Mouse (Mus musculus): ENCODE measurements around the gene Klf3. TPM values are rescaled to one million over a fixed set of nuclear protein-coding genes. Genes with fewer than 3 reads are reported as not detected.
"Not testable (repeated sequence)": the region's sequence is repeated elsewhere in the genome, so short reads cannot be mapped to it uniquely, and the experiment has no call there.

The Klf3 gene
- total RNA-seq, 2 experiments from 2014 or later = 37.4 to 101 TPM

GRCm38 (mm10) chr5:64866331-64867050 lies 63.3 kb downstream of the Klf3 start:
- ATAC-seq (replicated peaks; ENCODE audit: low FRiP score, low TSS enrichment, poor library complexity, severe bottlenecking) = no peak

- no peak for ATAC-seq (replicated peaks; ENCODE audit: low FRiP score, low TSS enrichment, poor library complexity, severe bottlenecking)
These were observed 63.9 kb downstream of the Klf3 start for GRCm38 (mm10) chr5:64867124-64867523.

- ATAC-seq (replicated peaks; ENCODE audit: low FRiP score, low TSS enrichment, poor library complexity, severe bottlenecking) = no peak
These were observed 64.4 kb downstream of the Klf3 start for GRCm38 (mm10) chr5:64867551-64867950.

GRCm38 (mm10) chr5:64876086-64876830 lies 73.1 kb downstream of the Klf3 start:
- ATAC-seq (replicated peaks; ENCODE audit: low FRiP score, low TSS enrichment, poor library complexity, severe bottlenecking) = no peak

GRCm38 (mm10) chr5:64877235-64878026 lies 74.2 kb downstream of the Klf3 start:
- no peak for ATAC-seq (replicated peaks; ENCODE audit: low FRiP score, low TSS enrichment, poor library complexity, severe bottlenecking)

GRCm38 (mm10) chr5:64878027-64878425 lies 74.8 kb downstream of the Klf3 start:
- no peak for ATAC-seq (replicated peaks; ENCODE audit: low FRiP score, low TSS enrichment, poor library complexity, severe bottlenecking)

GRCm38 (mm10) chr5:64878526-64878925 lies 75.3 kb downstream of the Klf3 start:
- ATAC-seq (replicated peaks; ENCODE audit: low FRiP score, low TSS enrichment, poor library complexity, severe bottlenecking) = no peak

- no peak for ATAC-seq (replicated peaks; ENCODE audit: low FRiP score, low TSS enrichment, poor library complexity, severe bottlenecking)
These were observed 76.1 kb downstream of the Klf3 start for GRCm38 (mm10) chr5:64879241-64879640.

- ATAC-seq (replicated peaks; ENCODE audit: low FRiP score, low TSS enrichment, poor library complexity, severe bottlenecking) = not testable (repeated sequence)
These were observed 78.4 kb downstream of the Klf3 start for GRCm38 (mm10) chr5:64881559-64881958.

GRCm38 (mm10) chr5:64881976-64882375 lies 78.8 kb downstream of the Klf3 start:
- ATAC-seq (replicated peaks; ENCODE audit: low FRiP score, low TSS enrichment, poor library complexity, severe bottlenecking) = not testable (repeated sequence)

Other genes with a start within 250 kb of the Klf3 start
- gene Tlr1, start 130.2 kb downstream of the Klf3 start, total RNA-seq (2014; fragmentation: Nextera tagmentation) = 0.92 TPM in 1 of 2 replicates, not detected in the other
- not detected in 2 replicates for gene Tlr1, start 130.2 kb downstream of the Klf3 start, total RNA-seq (2017)
- 0.48 and 0.57 TPM in 2 replicates for gene Tlr6, start 156.7 kb downstream of the Klf3 start, total RNA-seq (2014; fragmentation: Nextera tagmentation)
- 0.52 and 1.2 TPM in 2 replicates for gene Tlr6, start 156.7 kb downstream of the Klf3 start, total RNA-seq (2017)
- 0.20 TPM in 1 of 2 replicates, not detected in the other for gene Fam114a1, start 166.7 kb downstream of the Klf3 start, total RNA-seq (2014; fragmentation: Nextera tagmentation)
- gene Fam114a1, start 166.7 kb downstream of the Klf3 start, total RNA-seq (2017) = 0.08 and 0.09 TPM in 2 replicates